Mouse (Mus musculus): ENCODE results near the gene Rps26.

DNA sequence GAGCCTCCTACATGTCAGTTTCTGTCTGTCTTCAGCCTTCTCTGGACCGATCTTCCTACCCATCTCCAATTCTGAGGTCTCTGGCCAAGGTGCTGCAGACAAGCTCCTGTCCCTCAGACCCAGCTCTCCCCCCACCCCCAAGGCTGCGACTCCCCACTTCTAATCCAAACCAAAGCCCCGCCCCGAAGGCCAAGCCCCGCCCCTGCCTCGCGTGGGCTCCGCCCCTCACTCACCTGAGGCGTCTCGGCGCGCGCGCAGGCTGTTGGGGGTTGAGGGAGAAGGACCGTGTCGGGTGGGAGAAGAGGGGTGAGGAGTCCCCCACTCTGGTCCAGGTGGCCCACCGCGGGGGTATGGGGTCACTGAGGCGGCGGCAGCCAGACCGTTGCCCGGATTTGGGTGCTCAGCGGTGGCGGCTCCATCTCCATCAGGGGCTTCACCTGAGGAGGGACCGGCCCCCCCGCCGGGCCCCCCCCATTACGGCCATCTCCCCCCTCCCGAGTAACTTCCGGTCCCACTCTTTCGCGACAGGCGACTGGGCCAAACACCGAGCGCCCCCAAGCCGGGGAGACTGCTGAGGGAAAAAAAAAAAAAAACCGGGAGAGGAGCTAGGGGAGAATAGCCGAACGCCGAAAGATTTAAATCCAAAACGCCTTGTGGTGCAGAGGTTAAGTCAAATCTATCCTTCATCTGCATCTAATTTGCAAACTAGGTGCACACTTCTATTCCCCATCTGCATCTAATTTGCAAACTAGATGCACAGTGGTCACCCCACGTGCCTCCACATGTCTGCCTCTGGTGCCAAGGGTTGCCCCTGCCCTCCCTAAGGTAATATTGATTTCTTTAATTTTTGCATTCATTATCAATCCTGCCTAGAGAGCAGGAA, 42.5 kb upstream of the Rps26 start:
- TF ChIP-seq POLR2A (IDR thresholded peaks at IDR 0.05; ENCODE audit: insufficient read depth, low read depth, low read length) (no peak), CTCF (IDR thresholded peaks at IDR 0.05) (no peak), EP300 (IDR thresholded peaks at IDR 0.05; ENCODE audit: insufficient read depth, low read depth, low read length) (no peak)

All from heart, adult 2 months (tissue).